Mouse (Mus musculus) olfactory bulb, adult 2 months (tissue): Measurements from ENCODE around the gene Olfr352.

ENCODE experiments used
- CTCF ChIP-seq: fragments of 200-500 bp; IDR thresholded peaks from 2 replicates; pipeline ENCODE4 v1.5.1; 2012; ENCODE audit warnings: low read depth, mild to moderate bottlenecking, low read length, moderate library complexity; ENCODE audit not compliant: insufficient read depth
- POLR2A ChIP-seq: fragments of 200-500 bp; IDR thresholded peaks from 2 replicates; pipeline ENCODE4 v1.6.1; 2012; ENCODE audit warnings: mild to moderate bottlenecking, low read depth, low read length, moderate library complexity; ENCODE audit not compliant: insufficient read depth

- no peak for TF ChIP-seq POLR2A
- TF ChIP-seq CTCF, result no peak
These were observed 37.1 kb downstream of the Olfr352 start, which contains the start of gene Olfr354 for GRCm38 (mm10) chr2:36905380-36905779.
